Mouse (Mus musculus) monocyte, adult 5-6 weeks (primary cell): ENCODE measurements around the gene Fam71e1. TPM values are rescaled to one million over a fixed set of nuclear protein-coding genes. Genes with fewer than 3 reads are reported as not detected.
A peak's percentile ranks its signal among the peaks of the same experiment; 100 is the strongest.

Experiments
- ATAC-seq: fragments of 153-309, 156-312 bp; replicated peaks from 2 replicates; pipeline ENCODE4 v1.8.0; 2017; ENCODE audit warnings: mild to moderate bottlenecking; ENCODE audit not compliant: low TSS enrichment, insufficient number of reproducible peaks, severe bottlenecking, poor library complexity, low FRiP score
- total RNA-seq: library from RNA; stranded (forward); fragments of 200-1000, 200-491, 200-594 nt; gene quantifications from 3 replicates; pipeline ENCODE4 v1.2.3, GENCODE M21; 2017

Gene Fam71e1
- total RNA-seq, 1 experiment from 2014 or later = not detected

DNA sequence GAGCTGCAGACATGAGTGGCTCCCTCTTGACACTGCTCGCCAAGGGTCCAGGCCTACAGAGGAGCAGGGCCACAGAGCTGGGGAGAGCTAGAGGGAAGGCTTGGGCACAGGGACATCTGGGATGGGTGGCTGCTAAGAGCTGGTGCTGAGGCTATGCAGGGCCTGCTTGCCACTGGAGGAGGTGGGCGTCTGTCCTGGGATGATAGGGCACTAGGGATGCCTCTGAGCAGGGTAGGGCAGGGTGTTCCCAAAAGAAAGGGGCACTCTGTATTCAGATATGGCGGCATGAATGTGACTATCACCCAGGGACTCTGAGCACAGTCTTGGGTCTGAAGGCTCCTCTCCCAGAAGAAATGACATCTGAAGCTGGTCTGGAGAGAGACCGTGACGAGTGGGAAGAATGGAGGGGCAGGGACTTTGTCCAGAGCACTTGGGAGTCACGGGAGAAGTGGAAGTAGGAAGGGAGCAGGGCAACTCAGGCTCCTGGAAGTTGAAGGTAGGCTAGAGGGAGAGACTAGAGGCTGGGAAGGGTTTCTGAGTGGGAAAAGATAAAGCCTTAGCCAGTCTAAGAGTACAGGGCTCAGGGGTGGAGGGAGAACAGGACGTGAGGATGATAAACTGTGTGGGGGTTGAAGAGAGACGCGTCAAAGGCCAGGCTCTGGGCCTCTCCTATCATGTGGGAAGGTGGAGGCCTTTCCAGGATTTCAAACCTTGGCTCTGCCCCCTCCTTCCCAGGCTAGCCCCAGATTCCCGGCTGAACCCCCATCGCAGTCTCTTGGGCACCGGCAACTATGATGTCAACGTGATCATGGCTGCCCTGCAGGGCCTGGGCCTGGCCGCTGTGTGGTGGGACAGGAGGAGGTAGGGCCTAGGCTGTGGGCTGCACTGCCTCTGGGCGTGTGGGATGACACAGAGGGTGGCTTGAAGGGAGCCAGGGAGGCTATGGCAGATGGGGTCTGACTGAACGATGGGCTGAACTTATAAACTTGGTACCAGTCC, 26.4 kb upstream of the Fam71e1 start:
- ATAC-seq = no peak

GRCm38 (mm10) chr7:44470696-44471612, 25.4 kb upstream of the Fam71e1 start:
- ATAC-seq = no peak

DNA sequence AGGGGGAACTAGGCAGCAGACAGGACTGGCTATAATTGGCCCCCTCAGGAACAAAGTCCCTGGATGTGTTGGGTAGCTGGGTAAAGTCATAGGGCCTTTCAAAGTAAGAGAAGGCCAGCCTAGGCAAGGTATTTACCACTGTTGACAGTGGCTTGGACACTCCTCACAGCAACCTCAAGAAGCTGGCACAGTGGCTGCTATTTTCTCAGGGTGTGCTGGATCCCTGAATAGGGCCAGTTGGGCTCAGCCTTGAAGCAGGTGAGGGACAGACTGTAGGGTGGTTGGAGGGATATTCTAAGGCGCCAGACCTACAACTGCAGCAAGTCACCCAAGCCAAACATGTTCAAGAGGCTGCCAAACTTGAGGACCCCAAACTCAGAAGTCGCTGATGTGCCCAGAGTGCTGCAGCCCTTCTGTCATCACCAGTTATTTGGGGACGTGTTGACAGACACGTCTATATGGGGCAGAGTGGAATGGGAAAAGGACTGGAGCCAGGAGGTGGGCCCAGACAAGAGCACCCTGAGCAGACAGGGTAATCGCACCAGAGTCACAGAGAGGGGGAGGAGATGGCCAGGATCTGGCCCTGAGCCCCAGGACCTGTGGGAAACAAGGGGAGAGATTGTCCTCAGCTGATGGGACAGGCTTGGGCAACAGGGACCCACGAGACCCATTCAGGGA, 24.4 kb upstream of the Fam71e1 start:
- ATAC-seq = no peak

DNA sequence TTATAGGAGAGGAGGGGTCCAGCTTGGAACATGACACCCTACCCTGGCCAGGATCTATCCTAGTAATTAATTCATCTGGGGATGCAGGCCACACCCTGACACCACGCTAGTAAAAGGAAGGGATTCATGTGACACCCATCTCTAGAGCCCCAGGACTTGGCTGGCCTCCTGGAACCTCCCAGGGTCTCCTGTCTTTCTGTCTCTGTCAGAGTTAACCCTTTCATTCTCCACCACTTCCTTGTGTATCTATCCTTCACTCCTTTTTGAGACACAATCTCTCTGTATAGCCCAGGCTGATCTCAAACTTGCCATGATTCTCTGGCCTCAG, 23.9 kb upstream of the Fam71e1 start:
- ATAC-seq = no peak

- no peak for ATAC-seq
Observed at GRCm38 (mm10) chr7:44472961-44473646, 23.3 kb upstream of the Fam71e1 start.

DNA sequence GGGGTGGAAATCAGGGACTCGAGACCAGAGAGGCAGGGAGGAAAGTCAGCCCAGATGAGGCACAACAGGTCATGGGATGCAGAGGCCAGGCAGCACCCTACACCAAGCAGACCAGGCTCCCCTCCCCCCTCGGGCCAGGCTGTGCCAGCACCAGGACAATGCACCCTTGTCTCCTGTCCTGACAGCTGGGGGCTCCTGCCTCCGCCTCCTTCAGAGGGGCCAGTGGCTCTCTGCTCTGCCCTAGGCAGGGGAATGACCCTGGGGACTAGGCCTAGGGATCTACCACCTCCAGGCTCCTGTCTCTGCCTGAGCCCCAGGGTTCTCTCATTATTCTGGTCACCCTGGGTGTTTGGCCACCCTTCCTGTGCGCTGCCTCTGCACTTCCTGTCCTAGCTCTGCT, 22.0 kb upstream of the Fam71e1 start:
- ATAC-seq = no peak

DNA sequence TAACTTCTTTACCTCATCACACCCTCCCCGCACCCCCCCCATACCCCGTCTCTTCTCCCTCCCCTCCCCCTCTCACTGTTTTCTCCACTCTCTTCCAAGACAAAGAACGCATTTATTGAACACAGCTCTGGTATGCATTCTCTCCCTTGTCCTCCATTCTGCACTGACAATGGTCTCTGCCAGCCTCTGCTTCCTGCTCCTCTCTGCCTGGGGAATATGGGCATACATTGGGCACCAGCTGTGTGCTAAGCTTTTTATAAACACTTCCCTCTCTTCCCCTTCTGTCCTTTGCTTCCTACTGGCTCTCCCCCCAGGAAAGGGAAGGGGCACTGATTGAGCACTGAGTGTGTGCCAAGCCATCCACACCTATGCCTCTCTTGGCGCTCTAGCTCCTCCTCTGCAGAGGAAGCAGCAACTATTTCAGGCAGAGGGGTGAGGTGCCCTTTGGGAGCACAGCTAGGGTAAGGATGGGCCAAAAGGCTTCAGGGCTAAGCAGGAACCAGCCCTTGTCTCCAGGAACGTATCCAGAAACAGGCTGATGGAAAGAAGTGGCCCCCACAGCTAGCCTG, 21.3 kb upstream of the Fam71e1 start:
- no peak for ATAC-seq

DNA sequence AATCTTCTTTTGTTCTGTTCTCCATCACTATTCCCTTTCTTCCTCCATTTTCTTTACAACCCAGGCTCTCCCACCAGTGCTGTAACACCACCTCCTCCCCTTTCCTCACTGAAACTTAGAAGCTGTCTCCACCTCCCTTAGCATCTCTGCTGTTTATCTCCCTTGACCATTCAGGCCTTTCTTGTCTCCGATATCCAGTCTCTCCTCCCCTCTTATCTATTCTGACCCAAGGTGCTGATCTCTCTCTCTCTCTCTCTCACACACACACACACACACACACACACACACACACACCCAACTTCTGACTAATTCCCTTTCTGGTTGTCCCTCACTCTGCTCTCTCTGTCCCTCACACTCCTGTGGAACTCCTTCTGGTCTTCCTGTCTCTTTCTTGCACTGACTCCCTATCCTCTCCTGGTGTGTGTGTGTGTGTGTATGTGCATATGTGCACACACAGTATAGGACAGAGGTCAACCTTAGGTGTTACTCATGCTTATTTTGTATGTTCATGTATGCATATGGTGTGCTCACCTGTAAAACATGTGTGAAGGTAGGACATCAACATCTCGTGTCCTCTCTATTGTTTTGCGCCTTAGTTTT, 13.4 kb upstream of the Fam71e1 start:
- no peak for ATAC-seq

DNA sequence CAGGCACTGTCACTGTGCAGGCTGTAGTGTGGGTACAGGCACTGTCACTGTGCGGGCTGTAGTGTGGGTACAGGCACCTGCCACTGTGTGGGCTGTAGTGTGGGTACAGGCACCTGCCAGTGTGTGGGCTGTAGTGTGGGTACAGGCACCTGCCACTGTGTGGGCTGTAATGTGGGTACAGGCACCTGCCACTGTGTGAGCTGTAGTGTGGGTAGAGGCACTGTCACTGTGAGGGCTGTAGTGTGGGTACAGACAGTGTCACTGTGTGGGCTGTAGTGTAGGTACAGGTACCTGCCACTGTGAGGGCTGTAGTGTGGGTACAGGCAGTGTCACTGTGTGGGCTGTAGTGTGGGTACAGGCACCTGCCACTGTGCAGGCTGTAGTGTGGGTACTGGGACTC, 12.3 kb upstream of the Fam71e1 start:
- ATAC-seq = no peak

DNA sequence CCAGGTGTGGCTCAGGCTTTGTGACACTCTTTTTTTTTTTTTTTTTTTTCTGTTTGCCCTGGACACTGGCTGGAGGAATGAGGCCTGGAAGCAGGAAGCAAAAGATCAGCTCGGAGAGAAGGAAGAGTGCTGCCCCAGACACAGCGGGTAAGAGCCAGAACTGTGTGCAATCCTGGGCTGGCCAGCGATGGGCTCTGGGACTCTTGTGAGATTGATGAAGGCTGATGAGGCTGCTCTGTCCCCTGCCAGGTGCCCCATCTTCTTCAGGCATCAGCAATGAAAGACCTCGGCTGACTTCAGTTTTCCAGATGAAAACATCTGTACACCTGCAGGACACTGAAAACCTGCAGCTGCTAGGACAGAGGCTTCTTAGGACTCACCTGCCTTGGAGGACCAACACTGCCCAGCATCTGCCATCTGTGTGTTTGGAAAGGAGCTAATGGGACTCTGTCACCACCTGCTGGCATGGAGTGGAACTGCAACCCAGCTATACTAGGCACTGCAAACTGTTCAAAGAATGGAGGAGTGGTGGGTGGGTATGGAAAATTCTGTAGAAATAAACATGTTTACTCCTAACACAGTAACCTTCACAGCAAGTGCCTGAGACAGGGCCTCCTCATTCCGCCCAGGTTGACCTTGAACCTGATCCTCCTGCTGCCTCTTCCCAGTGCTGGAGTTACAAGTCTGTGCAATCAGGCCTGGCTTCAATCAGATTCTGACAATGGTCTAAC, 11.4 kb upstream of the Fam71e1 start:
- peak; percentile 83 for ATAC-seq

GRCm38 (mm10) chr7:44485572-44486195, 10.7 kb upstream of the Fam71e1 start:
- ATAC-seq = no peak

DNA sequence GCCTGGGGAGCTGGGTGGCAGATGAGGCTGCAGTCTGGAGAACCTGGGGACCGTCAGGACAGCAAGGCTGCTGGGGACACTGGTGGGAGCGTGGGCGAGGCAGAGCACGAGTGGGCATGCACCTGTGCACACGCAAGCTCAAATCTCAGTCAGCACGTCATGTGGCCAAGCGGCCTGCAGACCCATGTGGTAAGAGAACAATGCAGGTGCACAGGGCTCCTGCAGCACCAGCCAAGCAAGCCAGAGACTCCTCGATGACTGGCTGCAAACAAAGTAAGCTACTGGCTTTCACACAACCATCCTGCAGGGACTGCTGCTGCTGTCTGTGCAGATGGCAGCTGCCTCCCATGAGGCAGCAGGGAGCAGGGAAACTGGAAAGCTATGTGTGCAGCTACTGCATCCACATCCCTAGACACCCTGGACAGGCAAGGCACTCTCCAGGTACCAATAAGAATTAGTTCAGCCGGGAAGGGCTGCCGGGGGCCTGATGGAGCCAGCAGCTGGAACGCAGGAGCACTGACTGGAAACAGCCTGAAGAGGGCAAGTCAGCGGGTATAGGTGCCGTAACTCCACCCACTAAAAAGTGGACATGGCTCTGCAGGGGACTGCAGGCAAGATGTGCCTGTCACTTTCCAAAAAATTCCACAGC, 9.3 kb upstream of the Fam71e1 start:
- ATAC-seq = no peak

GRCm38 (mm10) chr7:44487936-44488335, 8.4 kb upstream of the Fam71e1 start:
- ATAC-seq = no peak

DNA sequence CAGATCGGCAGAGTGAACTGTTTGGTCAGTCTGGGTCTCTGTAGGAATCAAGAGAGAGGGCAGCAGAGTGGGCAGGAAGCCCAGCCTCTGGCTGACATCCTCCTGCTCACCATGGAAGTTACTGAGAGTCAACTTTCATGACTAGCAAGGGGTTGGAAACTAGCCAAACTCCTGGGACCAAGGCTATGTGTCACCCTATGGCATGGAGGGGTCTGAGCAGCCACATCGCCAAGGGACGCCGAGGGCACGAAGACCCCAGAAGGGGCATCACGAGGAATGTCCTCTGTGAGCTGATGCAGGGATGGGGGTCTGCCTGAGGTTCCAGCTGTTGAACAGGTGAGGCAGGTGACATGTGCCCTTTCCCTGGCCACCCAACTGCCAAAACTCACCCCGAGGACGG, 7.8 kb upstream of the Fam71e1 start:
- ATAC-seq = no peak

DNA sequence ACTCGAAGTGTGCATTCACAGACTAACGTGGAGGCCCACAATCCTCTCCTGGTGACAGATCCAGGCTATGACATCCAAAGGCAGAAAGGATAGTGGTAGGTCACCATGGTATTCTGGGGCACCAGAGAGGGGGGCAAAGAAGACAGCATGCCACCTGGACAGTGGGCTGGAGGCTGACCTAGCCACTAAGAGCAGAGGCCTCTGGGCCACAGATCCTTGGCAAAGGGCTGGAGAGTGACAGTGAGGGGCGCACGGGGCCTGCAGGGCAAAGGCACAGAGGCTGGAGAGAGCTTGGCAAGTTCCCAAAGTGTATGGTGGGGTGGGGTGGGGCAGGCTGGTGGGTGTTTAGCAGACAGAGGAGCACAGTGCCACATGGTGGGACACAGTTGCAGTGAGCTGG, 6.1 kb upstream of the Fam71e1 start:
- ATAC-seq = no peak

- ATAC-seq = no peak
Observed at GRCm38 (mm10) chr7:44491391-44491790, 5.0 kb upstream of the Fam71e1 start.
